Mouse (Mus musculus) monocyte, adult 2 months (primary cell): Measurements from ENCODE around the gene Gm7714.
"Not testable (repeated sequence)": the region's sequence is repeated elsewhere in the genome, so short reads cannot be mapped to it uniquely, and the experiment has no call there.

Source experiments
- DNase-seq, 2 experiments: peaks; one replicate each; pipeline ENCODE4 v3.0.0; 2022; ENCODE audit warnings: low spot score in 2 of 2, low read depth in 1 of 2

Gm7714 gene

GRCm38 (mm10) chr5:88268619-88269018 lies at the start of gene Gm7714:
TSS of gene Gm7714 (plus strand) at chr5:88268919.
- DNase-seq: no peak

GRCm38 (mm10) chr5:88256475-88256874 lies 12.2 kb upstream of the Gm7714 start:
- no peak for DNase-seq

GRCm38 (mm10) chr5:88311307-88311706 lies 42.6 kb downstream of the Gm7714 start:
- DNase-seq: not testable (repeated sequence)

GRCm38 (mm10) chr5:88317012-88317411 lies 48.3 kb downstream of the Gm7714 start, which contains the start of gene Prol1:
TSS of gene Prol1 (plus strand) at chr5:88317312.
- DNase-seq: no peak
